Mouse (Mus musculus) hindbrain, embryonic 16.5 days (tissue): ENCODE measurements around the gene St13. TPM values are rescaled to one million over a fixed set of nuclear protein-coding genes. Genes with fewer than 3 reads are reported as not detected.

ENCODE experiments used
- ATAC-seq: fragments of 200-750 bp; cut with Nextera tagmentation; 2 replicates; pipeline ENCODE4 v1.8.0; 2017; ENCODE audit warnings: moderate TSS enrichment, moderate library complexity
- H3K27ac ChIP-seq: fragments of 300-500 bp; sonication (generic); 2 replicates; pipeline ENCODE4 v1.5.1; 2014; ENCODE audit warnings: low read depth, mild to moderate bottlenecking, control low read depth, low read length, moderate library complexity
- H3K27me3 ChIP-seq: fragments of 300-500 bp; sonication (generic); replicated peaks from 2 replicates; pipeline ENCODE4 v1.6.1; 2014; ENCODE audit warnings: low read length; ENCODE audit not compliant: control insufficient read depth, insufficient read depth
- H3K36me3 ChIP-seq: fragments of 300-500 bp; sonication (generic); 2 replicates; pipeline ENCODE4 v1.6.1; 2014; ENCODE audit warnings: mild to moderate bottlenecking, low read length, moderate library complexity, mixed read lengths; ENCODE audit not compliant: control insufficient read depth, insufficient read depth
- H3K4me1 ChIP-seq: fragments of 300-500 bp; sonication (generic); 2 replicates; pipeline ENCODE4 v1.6.1; 2014; ENCODE audit warnings: low read depth, low read length; ENCODE audit not compliant: control insufficient read depth, insufficient read depth
- H3K4me2 ChIP-seq: fragments of 300-500 bp; sonication (generic); 2 replicates; pipeline ENCODE4 v1.6.1; 2014; ENCODE audit warnings: mild to moderate bottlenecking, low read length, control low read depth, moderate library complexity
- H3K4me3 ChIP-seq: fragments of 300-500 bp; sonication (generic); 2 replicates; pipeline ENCODE4 v1.5.1; 2014; ENCODE audit warnings: mild to moderate bottlenecking, low read length, control low read depth, moderate library complexity
- H3K9ac ChIP-seq: fragments of 300-500 bp; sonication (generic); 2 replicates; pipeline ENCODE4 v1.6.1; 2014; ENCODE audit warnings: low read depth, mild to moderate bottlenecking, control low read depth, low read length, moderate library complexity
- H3K9me3 ChIP-seq: fragments of 300-500 bp; sonication (generic); 2 replicates; pipeline ENCODE4 v1.6.1; 2014; ENCODE audit warnings: mild to moderate bottlenecking, low read length, moderate library complexity; ENCODE audit not compliant: control insufficient read depth
- WGBS: fragments of 180-500 bp; shearing (Covaris S2); extraction: QIAGEN DNeasy Blood & Tissue Kit; methylation state at CpG from one replicate; pipeline ENCODE4 v1.1.7; 2014; 5-methylcytosine and 5-hydroxymethylcytosine counted together
- polyA plus RNA-seq: library from polyadenylated mRNA; unstranded; fragments of >200 nt; fragmentation: Nextera tagmentation; extraction: Ambion mirVana; gene quantifications from 2 replicates; pipeline ENCODE4 v1.2.1, GENCODE M21; 2015

The St13 gene
- 200 and 211 TPM in 2 replicates for polyA plus RNA-seq

GRCm38 (mm10) chr15:81399638-81400315, at the start of gene St13, which contains the start of gene Xpnpep3:
Gene St13 (minus strand): TSS chr15:81400077.
Gene Xpnpep3 (plus strand): TSS chr15:81400138.
- Histone ChIP-seq H3K4me3 (peak within 1 kb of the TSS; percentile 99), H3K4me2 (peak within 1 kb of the TSS; percentile 84), H3K9me3 (no peaks in the 10 kb centered on the region), H3K27ac (peak within 1 kb of the TSS; percentile 96), H3K9ac (peak within 1 kb of the TSS; percentile 94), H3K4me1 (peaks cover 25% of the 10 kb centered on the region), H3K27me3 (no peaks in the 10 kb centered on the region), H3K36me3 (no peaks in the 10 kb centered on the region; the same call in 1 of the 2 replicates)
- peak; percentile 99 for ATAC-seq
- under 1% methylated on average over 50 of the region's 50 CpGs for WGBS

- ATAC-seq = peak; percentile 64
Observed at GRCm38 (mm10) chr15:81448463-81448862, 48.6 kb upstream of the St13 start.

GRCm38 (mm10) chr15:81439236-81439635, 39.4 kb upstream of the St13 start:
- no peaks in the 10 kb centered on the region for H3K9me3 ChIP-seq
- H3K9ac ChIP-seq = no peak overlapping the region
- H3K27ac ChIP-seq = no peak overlapping the region
- H3K4me1 ChIP-seq = no peaks in the 10 kb centered on the region
- no peak for ATAC-seq
- no peak overlapping the region for H3K4me2 ChIP-seq
- no peak overlapping the region for H3K4me3 ChIP-seq
- no peaks in the 10 kb centered on the region for H3K27me3 ChIP-seq
- H3K36me3 ChIP-seq = no peaks in the 10 kb centered on the region

More at GRCm38 (mm10) chr15:81448463-81448862, 48.6 kb upstream of the St13 start:
- Histone ChIP-seq H3K4me3 (no peak overlapping the region), H3K9me3 (no peaks in the 10 kb centered on the region), H3K27me3 (no peaks in the 10 kb centered on the region), H3K9ac (no peak overlapping the region), H3K27ac (no peak overlapping the region), H3K4me2 (no peak overlapping the region), H3K4me1 (no peaks in the 10 kb centered on the region), H3K36me3 (peaks cover 3% of the 10 kb centered on the region; the same call in 1 of the 2 replicates)
- WGBS = 60% methylated on average over 3 of the region's 3 CpGs

GRCm38 (mm10) chr15:81438345-81438744, 38.5 kb upstream of the St13 start:
- 95% methylated on average over 1 of the region's 1 CpGs for WGBS
- H3K27ac ChIP-seq = no peak overlapping the region
- H3K27me3 ChIP-seq = no peaks in the 10 kb centered on the region
- no peaks in the 10 kb centered on the region for H3K9me3 ChIP-seq
- no peak overlapping the region for H3K4me2 ChIP-seq
- no peak overlapping the region for H3K9ac ChIP-seq
- no peaks in the 10 kb centered on the region for H3K36me3 ChIP-seq
- no peak for ATAC-seq
- no peak overlapping the region for H3K4me3 ChIP-seq
- no peaks in the 10 kb centered on the region for H3K4me1 ChIP-seq

- Histone ChIP-seq H3K4me1 (no peaks in the 10 kb centered on the region), H3K27ac (no peak overlapping the region), H3K9ac (no peak overlapping the region), H3K36me3 (peaks cover 9% of the 10 kb centered on the region), H3K4me2 (no peak overlapping the region), H3K4me3 (no peak overlapping the region), H3K9me3 (no peaks in the 10 kb centered on the region), H3K27me3 (no peaks in the 10 kb centered on the region)
- 82% methylated on average over 1 of the region's 1 CpGs for WGBS
- no peak for ATAC-seq
Observed at GRCm38 (mm10) chr15:81431195-81431594, 31.3 kb upstream of the St13 start.

GRCm38 (mm10) chr15:81427947-81428346, 28.1 kb upstream of the St13 start:
- WGBS = 95% methylated on average over 2 of the region's 2 CpGs
- H3K27me3 ChIP-seq = no peaks in the 10 kb centered on the region

GRCm38 (mm10) chr15:81425311-81425710, 25.4 kb upstream of the St13 start:
- Histone ChIP-seq H3K4me3 (no peak overlapping the region), H3K27me3 (no peaks in the 10 kb centered on the region), H3K4me2 (no peak overlapping the region), H3K9me3 (no peaks in the 10 kb centered on the region), H3K27ac (no peak overlapping the region), H3K36me3 (peaks cover 6% of the 10 kb centered on the region), H3K9ac (no peak overlapping the region), H3K4me1 (no peaks in the 10 kb centered on the region)
- 86% methylated on average over 3 of the region's 3 CpGs for WGBS
- ATAC-seq = no peak

More at GRCm38 (mm10) chr15:81427947-81428346, 28.1 kb upstream of the St13 start:
- Histone ChIP-seq H3K27ac (no peak overlapping the region), H3K4me2 (no peak overlapping the region), H3K4me1 (no peaks in the 10 kb centered on the region), H3K9ac (no peak overlapping the region), H3K4me3 (no peak overlapping the region), H3K36me3 (peaks cover 9% of the 10 kb centered on the region), H3K9me3 (no peaks in the 10 kb centered on the region)
- ATAC-seq = no peak

GRCm38 (mm10) chr15:81422156-81422681, 22.3 kb upstream of the St13 start:
- Histone ChIP-seq H3K36me3 (peaks cover 1% of the 10 kb centered on the region), H3K4me2 (no peak overlapping the region), H3K9ac (no peak overlapping the region), H3K27ac (no peak overlapping the region), H3K27me3 (no peaks in the 10 kb centered on the region), H3K9me3 (no peaks in the 10 kb centered on the region), H3K4me3 (no peak overlapping the region), H3K4me1 (no peaks in the 10 kb centered on the region)
- no peak for ATAC-seq
- WGBS = 80% methylated on average over 7 of the region's 7 CpGs

- no peak overlapping the region for H3K27ac ChIP-seq
- no peak overlapping the region for H3K9ac ChIP-seq
- WGBS = 74% methylated on average over 1 of the region's 1 CpGs
- no peak overlapping the region for H3K4me3 ChIP-seq
- no peaks in the 10 kb centered on the region for H3K36me3 ChIP-seq
- H3K9me3 ChIP-seq = no peaks in the 10 kb centered on the region
- no peak for ATAC-seq
- H3K27me3 ChIP-seq = no peaks in the 10 kb centered on the region
- no peaks in the 10 kb centered on the region for H3K4me1 ChIP-seq
- no peak overlapping the region for H3K4me2 ChIP-seq
Observed at GRCm38 (mm10) chr15:81421454-81421853, 21.6 kb upstream of the St13 start.
